Mouse (Mus musculus): ENCODE measurements at regions not wholly inside any gene's neighbourhood (a gene's known extent, or its start where the extent isn't known, plus 50 kb on each side); places are given as distances from the start of the nearest gene placed in this dataset.

- Histone ChIP-seq H3K9ac (replicated peaks) (no peak overlapping the region), H3K4me2 (ENCODE audit: low read depth, low read length) (no peak overlapping the region), H3K27ac (ENCODE audit: low read depth) (no peak overlapping the region), H3K27me3 (ENCODE audit: insufficient read depth, low read length) (no peaks in the 10 kb centered on the region), H3K4me1 (ENCODE audit: insufficient read depth) (no peaks in the 10 kb centered on the region), H3K36me3 (replicated peaks; ENCODE audit: insufficient read depth, low read length) (no peaks in the 10 kb centered on the region), H3K4me3 (ENCODE audit: low read depth, low read length) (no peak overlapping the region), H3K9me3 (ENCODE audit: low read length) (no peaks in the 10 kb centered on the region)
- no peak for ATAC-seq
- TF ChIP-seq CTCF (IDR thresholded peaks at IDR 0.05; ENCODE audit: low read depth) (no peak), EP300 (IDR thresholded peaks at IDR 0.05; ENCODE audit: low read depth) (no peak)
- no peak for DNase-seq
- WGBS (ENCODE audit: insufficient replicate concordance), result 70% methylated on average over 2 of the region's 2 CpGs
Measured at GRCm38 (mm10) chr3:49282679-49283078, 474.4 kb downstream of the Pcdh18 start.

DNA sequence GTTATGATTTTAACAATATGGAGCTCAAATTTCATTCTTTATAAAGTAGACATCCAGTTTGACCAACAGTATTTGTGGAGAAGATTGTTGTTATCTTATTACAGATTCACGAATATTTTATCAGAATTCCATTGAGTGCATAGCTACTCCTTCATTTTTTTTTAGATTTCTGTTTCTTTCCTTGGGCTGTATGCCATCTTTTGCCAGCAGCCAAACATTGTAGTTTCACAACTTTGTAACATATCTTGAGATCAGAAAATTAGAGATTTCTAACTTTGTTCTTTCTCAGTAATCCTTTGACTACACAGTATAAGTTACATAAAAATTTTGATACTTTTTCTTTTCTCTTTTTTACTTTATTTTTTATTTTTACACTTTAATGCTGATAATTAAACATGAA, 478.8 kb downstream of the Pcdh18 start:
- ATAC-seq (no peak), DNase-seq (no peak)
- Histone ChIP-seq H3K4me2 (ENCODE audit: low read depth, low read length) (no peak overlapping the region), H3K4me1 (ENCODE audit: insufficient read depth) (no peaks in the 10 kb centered on the region), H3K4me3 (ENCODE audit: low read depth, low read length) (no peak overlapping the region), H3K27ac (ENCODE audit: low read depth) (no peak overlapping the region), H3K27me3 (ENCODE audit: insufficient read depth, low read length) (no peaks in the 10 kb centered on the region), H3K9ac (replicated peaks) (no peak overlapping the region), H3K36me3 (replicated peaks; ENCODE audit: insufficient read depth, low read length) (no peaks in the 10 kb centered on the region), H3K9me3 (ENCODE audit: low read length) (no peaks in the 10 kb centered on the region)
- TF ChIP-seq EP300 (IDR thresholded peaks at IDR 0.05; ENCODE audit: low read depth) (no peak), CTCF (IDR thresholded peaks at IDR 0.05; ENCODE audit: low read depth) (no peak)
- 83% methylated on average over 1 of the region's 1 CpGs for WGBS (ENCODE audit: insufficient replicate concordance)

- no peaks in the 10 kb centered on the region for H3K36me3 ChIP-seq (replicated peaks; ENCODE audit: insufficient read depth, low read length)
- H3K27me3 ChIP-seq (ENCODE audit: insufficient read depth, low read length), result no peaks in the 10 kb centered on the region
- H3K9me3 ChIP-seq (ENCODE audit: low read length), result no peaks in the 10 kb centered on the region
- no peak overlapping the region for H3K4me2 ChIP-seq (ENCODE audit: low read depth, low read length)
- no peak overlapping the region for H3K9ac ChIP-seq (replicated peaks)
- H3K27ac ChIP-seq (ENCODE audit: low read depth), result no peak overlapping the region
- ATAC-seq (no peak), DNase-seq (no peak)
- no peak overlapping the region for H3K4me3 ChIP-seq (ENCODE audit: low read depth, low read length)
- TF ChIP-seq CTCF (IDR thresholded peaks at IDR 0.05; ENCODE audit: low read depth) (no peak), EP300 (IDR thresholded peaks at IDR 0.05; ENCODE audit: low read depth) (no peak)
- no peaks in the 10 kb centered on the region for H3K4me1 ChIP-seq (ENCODE audit: insufficient read depth)
- WGBS (ENCODE audit: insufficient replicate concordance), result 63% methylated on average over 1 of the region's 1 CpGs
Measured at GRCm38 (mm10) chr3:49274286-49274923, 482.7 kb downstream of the Pcdh18 start.

- ATAC-seq (no peak), DNase-seq (no peak)
- H3K36me3 ChIP-seq (replicated peaks; ENCODE audit: insufficient read depth, low read length), result no peaks in the 10 kb centered on the region
- H3K27me3 ChIP-seq (ENCODE audit: insufficient read depth, low read length), result no peaks in the 10 kb centered on the region
- H3K9ac ChIP-seq (replicated peaks), result no peak overlapping the region
- TF ChIP-seq EP300 (IDR thresholded peaks at IDR 0.05; ENCODE audit: low read depth) (no peak), CTCF (IDR thresholded peaks at IDR 0.05; ENCODE audit: low read depth) (0 out of 2 replicates have a peak, but pooled peaks have one; percentile 21)
- WGBS (ENCODE audit: insufficient replicate concordance), result 65% methylated on average over 2 of the region's 2 CpGs
- no peaks in the 10 kb centered on the region for H3K9me3 ChIP-seq (ENCODE audit: low read length)
- no peak overlapping the region for H3K4me3 ChIP-seq (ENCODE audit: low read depth, low read length)
- no peak overlapping the region for H3K27ac ChIP-seq (ENCODE audit: low read depth)
- H3K4me2 ChIP-seq (ENCODE audit: low read depth, low read length), result no peak overlapping the region
- no peaks in the 10 kb centered on the region for H3K4me1 ChIP-seq (ENCODE audit: insufficient read depth)
Measured at GRCm38 (mm10) chr3:49266048-49266447, 491.1 kb downstream of the Pcdh18 start.

Measured in liver, postnatal 0 days (tissue).